Mouse (Mus musculus) T-cell, adult 2 months (primary cell): ENCODE data around the gene Ciao2b.
A peak's percentile ranks its signal among the peaks of the same experiment; 100 is the strongest.
"Not testable (repeated sequence)": the region's sequence is repeated elsewhere in the genome, so short reads cannot be mapped to it uniquely, and the experiment has no call there.

Source experiments
- DNase-seq: peaks from one replicate; pipeline ENCODE4 v3.0.0; 2022; ENCODE audit warnings: low spot score

Ciao2b gene

DNA sequence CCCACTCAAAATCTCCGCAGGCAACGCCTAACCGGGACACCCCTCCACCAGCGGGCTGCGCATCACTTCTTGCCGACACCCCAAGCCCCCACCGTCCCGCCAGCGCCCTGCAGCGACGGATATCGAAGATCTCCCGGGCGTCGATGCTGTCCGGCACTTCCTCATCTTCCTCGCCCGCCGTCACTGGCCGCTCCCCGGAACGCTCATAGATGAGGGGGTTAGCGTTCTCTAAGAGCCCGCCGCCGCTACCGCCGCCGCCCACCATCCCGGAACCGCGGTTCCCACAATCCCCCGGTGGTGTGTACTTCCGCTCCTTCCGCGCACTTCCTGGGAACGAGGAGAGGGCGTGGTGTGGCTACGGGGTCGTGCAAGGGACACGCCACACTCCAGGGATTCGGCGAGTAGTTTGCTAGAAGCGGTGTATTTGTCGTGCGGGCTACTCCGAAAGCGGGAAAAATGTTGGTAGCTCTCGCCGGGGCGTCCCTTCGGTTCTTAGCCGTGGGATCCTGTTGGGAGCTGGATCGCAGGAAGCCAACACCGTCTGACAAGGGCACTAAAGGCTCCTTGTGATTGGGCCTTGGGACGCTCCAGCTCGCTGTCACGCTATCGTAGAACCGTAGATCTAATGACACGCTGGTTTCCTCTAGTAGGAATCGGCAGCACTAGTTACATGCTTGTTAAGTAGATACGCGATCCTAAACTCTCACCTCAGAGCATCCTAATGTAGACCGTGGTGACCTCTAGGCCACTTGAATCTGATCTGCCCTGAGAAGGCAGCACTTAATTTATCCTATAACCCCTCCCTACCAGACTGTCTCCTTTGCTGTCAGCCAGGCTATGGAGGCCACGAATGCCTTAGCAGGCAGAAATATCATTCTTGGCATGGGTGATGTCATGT, at the start of gene Ciao2b:
Ciao2b (minus strand) TSS at position 540 of the 898 bp plus-strand sequence.
- DNase-seq, result peak; percentile 76

DNA sequence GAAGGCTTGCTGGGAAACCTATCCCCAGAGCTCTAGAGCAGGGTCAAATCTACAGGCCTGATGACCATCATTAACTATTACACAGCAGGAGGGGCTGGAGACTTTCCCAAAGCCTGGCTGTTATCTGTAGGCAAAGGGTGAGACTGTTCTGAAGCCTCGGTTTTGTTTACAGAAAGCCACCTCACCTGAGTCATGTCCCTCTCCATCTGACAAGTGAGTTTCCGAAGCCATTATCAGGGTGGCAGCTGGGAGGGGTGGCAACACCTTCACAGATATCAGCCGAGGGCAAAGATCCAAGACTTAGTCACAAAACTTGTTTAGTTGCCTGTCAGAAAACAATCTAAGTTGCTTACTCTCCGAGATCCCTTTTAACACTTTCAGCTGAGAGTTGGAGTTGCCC, 46.7 kb upstream of the Ciao2b start:
- DNase-seq, result no peak

GRCm38 (mm10) chr8:104655614-104656013, 13.8 kb upstream of the Ciao2b start:
- DNase-seq, result no peak

GRCm38 (mm10) chr8:104654984-104655383, 13.2 kb upstream of the Ciao2b start:
- DNase-seq, result peak; percentile 86

- not testable (repeated sequence) for DNase-seq
Observed at GRCm38 (mm10) chr8:104644187-104644586, 2.4 kb upstream of the Ciao2b start.

DNA sequence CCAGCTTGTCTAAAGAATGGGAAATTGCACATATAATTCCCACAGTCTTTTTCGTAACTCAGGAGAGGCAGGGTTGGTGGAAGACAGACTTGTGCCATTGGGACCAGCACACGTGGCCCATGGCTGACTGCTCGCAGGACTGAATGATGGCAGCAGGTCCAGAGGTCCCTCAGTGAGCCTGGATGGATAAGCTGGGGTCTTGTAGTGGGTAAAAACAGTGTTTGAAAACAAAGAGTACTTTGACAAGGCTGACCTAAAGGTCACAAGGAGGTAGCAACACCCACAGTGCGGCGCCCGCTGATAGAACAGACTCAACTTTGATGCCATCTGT, 524 bp upstream of the Ciao2b start:
- no peak for DNase-seq

GRCm38 (mm10) chr8:104640831-104641370, 864 bp downstream of the Ciao2b start:
- DNase-seq, result no peak

DNA sequence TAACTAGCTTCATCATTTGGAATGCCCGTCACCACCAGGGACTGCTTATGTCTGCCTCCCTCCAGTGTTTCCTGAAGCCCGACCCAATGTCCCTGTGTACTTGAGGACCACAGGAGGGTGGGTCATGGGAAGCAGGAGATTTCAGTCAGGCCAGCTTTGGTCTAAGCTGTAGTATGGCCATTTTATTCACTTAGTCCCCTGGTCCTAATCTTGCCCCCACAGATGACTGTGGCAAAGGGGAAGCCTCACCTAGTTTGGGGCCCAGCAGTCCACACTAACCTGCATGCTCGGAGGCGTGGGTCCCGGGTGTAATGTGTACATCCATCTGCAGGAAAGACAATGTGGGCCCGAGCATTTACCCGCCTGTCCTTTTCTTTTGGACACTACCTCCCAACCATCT, 1.5 kb downstream of the Ciao2b start:
- peak; percentile 0 for DNase-seq

- peak; percentile 0 for DNase-seq
Observed at GRCm38 (mm10) chr8:104638010-104638409, 3.8 kb downstream of the Ciao2b start.

GRCm38 (mm10) chr8:104635004-104635710, 6.6 kb downstream of the Ciao2b start:
- peak; percentile 0 for DNase-seq

- DNase-seq, result no peak
Observed at GRCm38 (mm10) chr8:104633156-104633744, 8.5 kb downstream of the Ciao2b start.

DNA sequence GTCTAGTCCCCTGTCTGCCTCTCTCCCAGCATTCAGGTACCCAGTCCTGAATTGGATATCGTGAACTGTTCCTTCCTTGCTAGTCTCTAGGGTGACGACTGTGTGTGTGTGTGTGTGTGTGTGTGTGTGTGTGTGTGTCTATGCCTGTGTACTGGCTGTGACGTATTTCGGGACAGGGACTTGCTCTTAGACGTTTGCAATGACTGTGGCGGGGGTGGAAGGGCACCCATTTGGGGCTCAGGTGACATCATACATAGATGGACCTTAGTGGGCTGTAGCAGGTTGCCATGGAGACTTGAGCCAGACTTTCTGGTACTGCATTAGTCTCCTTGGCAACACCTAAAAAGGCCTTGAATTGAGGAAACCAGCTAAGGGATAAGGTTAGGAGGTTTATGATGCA, 9.3 kb downstream of the Ciao2b start:
- DNase-seq, result peak; percentile 37

- DNase-seq, result peak; percentile 40
Observed at GRCm38 (mm10) chr8:104631975-104632374, 9.8 kb downstream of the Ciao2b start.

- DNase-seq, result peak; percentile 96
Observed at GRCm38 (mm10) chr8:104630981-104631663, 10.6 kb downstream of the Ciao2b start, which contains the start of gene Rrad. TSS of gene Rrad (minus strand) at chr8:104631327.

DNA sequence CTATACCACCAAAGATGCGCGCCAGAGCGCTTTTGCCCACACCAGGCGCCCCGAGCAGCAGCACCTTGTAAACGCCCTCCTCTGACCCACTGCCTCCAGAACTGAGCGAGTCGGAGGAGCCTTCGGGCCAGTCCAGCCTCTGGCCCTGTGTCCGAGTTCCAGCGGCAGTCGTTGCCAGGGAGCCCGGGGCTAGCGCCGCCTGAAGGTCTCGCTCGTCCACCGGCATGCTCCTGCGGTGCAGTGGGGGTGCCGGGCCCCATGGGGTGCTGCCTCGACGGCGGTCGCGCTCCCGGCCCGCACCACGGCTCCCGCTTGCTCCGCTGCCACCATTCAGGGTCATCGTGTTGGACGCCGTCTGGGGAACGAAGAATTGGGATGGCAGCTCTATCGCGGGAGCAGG, 11.2 kb downstream of the Ciao2b start:
- peak; percentile 42 for DNase-seq

DNA sequence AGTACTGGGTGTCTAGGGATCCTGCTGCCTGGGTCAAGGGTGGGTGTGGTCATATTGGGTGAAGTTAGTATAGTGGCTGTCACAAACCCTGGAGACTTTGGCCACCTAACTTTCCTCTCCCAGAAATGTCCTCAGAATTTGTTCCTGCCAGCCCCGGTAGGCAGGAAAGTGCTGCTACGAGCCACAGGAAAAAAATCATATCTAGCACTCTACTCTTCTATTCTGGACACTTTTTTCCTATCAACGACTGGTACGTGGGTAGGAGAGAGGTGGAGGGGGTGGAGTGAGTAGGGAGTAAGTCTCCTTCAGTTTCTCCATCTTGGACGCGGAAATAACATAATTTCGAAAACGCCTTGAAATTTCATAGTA, 11.7 kb downstream of the Ciao2b start:
- DNase-seq, result no peak

DNA sequence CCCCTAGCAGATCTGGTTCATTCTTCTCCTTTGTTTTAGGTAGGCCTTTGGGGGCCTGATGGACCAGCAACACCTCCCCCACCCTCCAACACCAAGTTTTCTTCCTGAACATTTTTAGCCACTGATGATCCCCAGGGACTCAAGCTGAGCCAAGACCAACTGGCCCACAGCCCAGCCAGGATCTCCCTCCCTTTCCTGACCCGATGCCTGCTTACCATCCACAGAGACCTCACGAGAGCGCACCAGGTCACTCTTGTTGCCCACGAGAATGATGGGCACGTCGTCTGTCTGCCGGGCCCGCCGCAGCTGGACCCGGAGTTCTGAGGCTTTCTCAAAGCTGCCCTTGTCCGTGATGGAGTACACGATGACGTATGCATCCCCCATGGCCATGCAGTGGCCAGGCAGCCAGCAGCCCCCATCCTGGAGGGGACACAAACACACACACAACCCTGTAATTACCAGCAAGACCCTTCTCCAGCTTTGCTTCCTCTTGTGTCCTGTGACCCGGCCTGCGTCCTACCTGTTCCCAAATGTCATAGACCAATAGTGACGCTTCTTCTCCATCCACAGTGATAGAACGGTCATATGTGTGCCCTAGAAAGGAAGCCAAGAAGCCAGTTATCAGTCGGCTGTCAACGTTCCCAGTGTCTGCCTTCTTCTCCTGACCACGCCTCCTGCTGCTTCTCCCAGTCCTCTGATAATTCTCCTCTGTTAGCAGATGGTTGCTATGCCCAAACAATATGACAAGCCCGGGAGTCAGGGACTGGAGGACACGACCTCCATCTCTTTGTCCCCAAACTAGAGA, 12.3 kb downstream of the Ciao2b start:
- no peak for DNase-seq

DNA sequence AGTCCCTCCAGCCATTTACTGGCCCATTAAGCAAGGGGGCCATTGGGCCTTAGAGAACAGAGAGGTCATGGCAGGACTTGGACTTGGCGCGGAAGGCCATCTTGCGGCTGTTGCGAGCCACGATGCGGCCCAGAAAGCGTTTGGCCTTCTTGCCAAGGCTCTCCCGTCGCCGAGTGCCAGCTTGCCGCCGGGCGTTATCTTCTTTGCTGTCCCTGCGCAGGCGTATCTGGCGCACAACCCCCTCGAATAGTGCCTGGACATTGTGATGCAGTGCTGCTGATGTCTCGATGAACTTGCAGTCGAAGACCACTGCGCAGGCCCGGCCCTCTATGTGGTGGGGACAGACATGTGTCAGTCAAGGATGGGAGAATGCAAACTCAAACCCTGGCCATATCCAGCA, 13.4 kb downstream of the Ciao2b start:
- DNase-seq, result no peak

- DNase-seq, result no peak
Observed at GRCm38 (mm10) chr8:104627065-104627740, 14.6 kb downstream of the Ciao2b start.

GRCm38 (mm10) chr8:104624161-104624560, 17.6 kb downstream of the Ciao2b start, which contains the start of gene Cdh16:
TSS of gene Cdh16 (minus strand) at chr8:104624396.
- DNase-seq, result no peak
